Mouse (Mus musculus) liver, embryonic 18 days (tissue): ENCODE results near the gene Trmt6. TPM values are rescaled to one million over a fixed set of nuclear protein-coding genes. Genes with fewer than 3 reads are reported as not detected.

Source experiments
- polyA plus RNA-seq: library from polyadenylated mRNA; depleted of rRNA; stranded (reverse); fragments of >200 nt; gene quantifications from 2 replicates; pipeline ENCODE4 v1.2.3, GENCODE M21; 2012; rRNA removed

Gene Trmt6
- 5.5 and 6.3 TPM in 2 replicates for polyA plus RNA-seq

DNA sequence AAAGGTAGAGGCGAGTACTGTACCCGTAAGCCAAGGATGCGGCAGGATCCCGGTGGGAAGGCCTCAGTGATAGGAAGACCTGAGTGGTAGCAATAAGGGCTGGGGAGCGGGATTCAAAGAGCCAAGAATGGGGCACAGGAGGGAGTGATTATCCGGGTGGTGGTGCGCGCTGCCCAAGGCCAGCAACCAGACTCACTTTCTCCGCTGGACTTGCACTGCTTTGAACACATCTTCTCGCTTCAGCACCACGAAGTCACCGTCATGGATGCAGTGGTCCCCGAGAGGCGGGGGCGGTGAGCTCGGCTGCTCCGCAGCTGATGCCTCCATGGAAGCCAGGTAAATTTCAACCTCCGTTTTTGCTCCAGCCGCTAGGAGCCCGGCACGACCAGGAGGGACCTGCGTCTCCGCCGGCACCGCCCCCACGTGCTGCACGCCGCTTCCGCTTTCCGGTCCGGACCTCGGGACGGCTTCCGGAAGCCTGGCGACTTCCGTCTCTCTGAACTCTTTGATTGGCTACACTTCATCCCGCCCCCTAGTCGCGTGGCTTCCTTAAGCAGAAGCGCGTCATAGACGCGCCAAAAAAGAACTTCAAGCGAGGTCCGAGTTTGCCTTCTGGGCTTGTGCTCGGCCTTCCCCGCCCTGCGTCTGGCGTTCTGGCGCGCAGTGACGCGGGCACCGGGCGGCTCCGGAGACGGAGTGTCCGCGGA lies at the start of gene Trmt6, which contains the start of gene Mcm8:
Gene Trmt6 (minus strand): TSS at position 448 of the 707 bp plus-strand sequence.
Gene Mcm8 (plus strand): TSS at position 534 of the 707 bp plus-strand sequence.

GRCm38 (mm10) chr2:132846407-132847358 lies 30.8 kb upstream of the Trmt6 start, which contains the start of gene Crls1:
Gene Crls1, plus strand, starts transcription at chr2:132846666.

GRCm38 (mm10) chr2:132780978-132781377 lies 34.9 kb downstream of the Trmt6 start, which contains the start of gene Chgb:
Gene Chgb, plus strand, starts transcription at chr2:132781278.

Other genes with a start within 250 kb of the Trmt6 start
- gene Gpcpd1, start 228.3 kb downstream of the Trmt6 start, polyA plus RNA-seq = 21.6 and 21.9 TPM in 2 replicates
- gene Shld1, start 129.1 kb downstream of the Trmt6 start, polyA plus RNA-seq = 6.3 and 6.7 TPM in 2 replicates
- gene Chgb, start 34.8 kb downstream of the Trmt6 start, polyA plus RNA-seq = 0.03 and 0.10 TPM in 2 replicates
- 2.0 and 2.1 TPM in 2 replicates for gene Mcm8, start 86 bp upstream of the Trmt6 start, polyA plus RNA-seq
- gene Crls1, start 30.6 kb upstream of the Trmt6 start, polyA plus RNA-seq = 19.3 and 25.3 TPM in 2 replicates
- gene Lrrn4, start 64.8 kb upstream of the Trmt6 start, polyA plus RNA-seq = 0.94 and 0.95 TPM in 2 replicates
- 0.07 and 0.13 TPM in 2 replicates for gene Fermt1, start 129.9 kb upstream of the Trmt6 start, polyA plus RNA-seq